Mouse (Mus musculus) heart, adult 2 months (tissue): ENCODE results near the gene Plcb4. TPM values are rescaled to one million over a fixed set of nuclear protein-coding genes. Genes with fewer than 3 reads are reported as not detected.

Experiments
- DNase-seq, 2 experiments: peaks; one replicate each; pipeline ENCODE4 v3.0.0; 2021
- H3K27ac ChIP-seq: fragments of 200-600 bp; 2 replicates; pipeline ENCODE4 v1.8.1; 2022
- H3K27me3 ChIP-seq: fragments of 200-500 bp; 2 replicates; pipeline ENCODE4 v1.6.1; 2012; ENCODE audit warnings: mild to moderate bottlenecking, low read length, inconsistent platforms, mixed read lengths; ENCODE audit not compliant: control insufficient read depth, insufficient read depth
- H3K36me3 ChIP-seq: fragments of 200-500 bp; 2 replicates; pipeline ENCODE4 v1.6.1; 2012; ENCODE audit warnings: low read length, inconsistent platforms; ENCODE audit not compliant: control insufficient read depth, insufficient read depth
- H3K4me1 ChIP-seq: fragments of 200-500 bp; 2 replicates; pipeline ENCODE4 v1.6.1; 2011; ENCODE audit warnings: low read length; ENCODE audit not compliant: control insufficient read depth, insufficient read depth
- H3K4me3 ChIP-seq: fragments of 200-600 bp; 2 replicates; pipeline ENCODE4 v1.8.1; 2022
- H3K79me2 ChIP-seq: fragments of 200-500 bp; replicated peaks from 2 replicates; pipeline ENCODE4 v1.6.1; 2012; ENCODE audit warnings: mild to moderate bottlenecking, inconsistent platforms, low read length, moderate library complexity, mixed read lengths; ENCODE audit not compliant: control insufficient read depth, insufficient read depth
- H3K9ac ChIP-seq: fragments of 200-500 bp; 2 replicates; pipeline ENCODE4 v1.6.1; 2012; ENCODE audit warnings: low read depth, mild to moderate bottlenecking, control low read depth, inconsistent platforms, low read length, mixed read lengths
- CTCF ChIP-seq: fragments of 200-600 bp; IDR thresholded peaks from 2 replicates; pipeline ENCODE4 v1.8.1; 2022; ENCODE audit warnings: antibody characterized with exemption, mild to moderate bottlenecking, moderate library complexity
- EP300 ChIP-seq: fragments of 200-500 bp; IDR thresholded peaks from 2 replicates; pipeline ENCODE4 v1.6.1; 2011; ENCODE audit warnings: low read depth, low read length, control low read depth; ENCODE audit not compliant: insufficient read depth
- POLR2A ChIP-seq: fragments of 200-500 bp; IDR thresholded peaks from 2 replicates; pipeline ENCODE4 v1.6.1; 2011; ENCODE audit warnings: mild to moderate bottlenecking, low read depth, low read length, control low read depth; ENCODE audit not compliant: insufficient read depth
- WGBS: fragments of 180-500 bp; shearing (Covaris S2); methylation state at CpG from one replicate; pipeline ENCODE4 v1.1.7; 2018; 5-methylcytosine and 5-hydroxymethylcytosine counted together
- intact Hi-C: fragments of 180-260 bp; cut with DNase I; formaldehyde crosslinking; loops from one replicate; pipeline ENCODE4 v1.15.1; 2025
- polyA plus RNA-seq: library from polyadenylated mRNA; depleted of rRNA; stranded (reverse); fragments of >200 nt; gene quantifications from 2 replicates; pipeline ENCODE4 v1.2.3, GENCODE M21; 2012
- total RNA-seq, 2 experiments: library from RNA; stranded (reverse); gene quantifications; 2 replicates each; pipeline ENCODE4 v1.2.3; 2021

Gene Plcb4
- total and polyA plus RNA-seq, 3 experiments = 23.1 to 60.2 (median 55.0) TPM

DNA sequence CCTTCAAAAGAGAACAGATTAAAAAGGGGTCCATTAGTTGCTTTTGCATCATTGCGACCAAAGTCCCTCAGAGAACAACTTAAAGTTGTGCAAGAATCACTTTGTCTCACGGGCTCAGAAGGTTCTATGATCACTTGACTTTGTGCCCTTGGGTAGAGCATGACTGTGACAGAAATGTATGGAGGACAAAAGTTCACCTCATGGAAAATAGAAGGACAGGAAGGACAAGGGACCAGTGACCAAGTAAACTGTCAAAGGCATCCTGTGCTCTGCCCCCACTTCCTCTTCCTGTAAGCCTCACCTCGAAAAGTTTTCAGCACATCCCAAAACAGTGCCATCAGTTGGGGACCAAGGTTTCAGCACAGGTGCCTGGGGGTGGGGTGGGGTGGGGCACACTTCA lies 7.9 kb upstream of the Plcb4 start:
- no peaks in the 10 kb centered on the region for H3K4me1 ChIP-seq
- H3K27me3 ChIP-seq = no peaks in the 10 kb centered on the region
- no peak overlapping the region for H3K4me3 ChIP-seq
- no peaks in the 10 kb centered on the region for H3K36me3 ChIP-seq
- TF ChIP-seq EP300 = no peak
- TF ChIP-seq POLR2A = no peak
- no peak for TF ChIP-seq CTCF
- no peak overlapping the region for H3K27ac ChIP-seq
- intact Hi-C loops = no loop called here
- DNase-seq = no peak
- H3K79me2 ChIP-seq = no peaks in the 10 kb centered on the region
- WGBS = 69% methylated on average over 3 of the region's 3 CpGs
- H3K9ac ChIP-seq = no peak overlapping the region

DNA sequence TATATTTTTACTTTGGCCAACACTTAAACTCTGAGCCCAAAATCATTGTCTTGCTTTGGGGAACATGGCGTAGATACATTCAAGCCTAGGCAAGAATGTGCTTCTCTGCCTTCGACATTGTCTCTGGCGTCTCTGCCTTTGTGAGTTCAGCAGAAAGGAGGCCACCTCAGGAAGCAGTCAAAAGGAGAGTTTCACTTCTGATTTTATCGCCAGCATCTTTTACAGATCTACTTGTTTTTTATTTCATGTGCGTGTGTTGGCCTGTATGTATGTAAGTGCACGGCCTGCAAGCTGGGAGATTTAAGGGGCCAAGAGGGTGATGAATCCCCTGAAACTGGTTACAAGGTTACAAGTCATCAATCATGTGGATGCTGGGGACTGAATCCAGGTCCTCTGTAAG lies 6.8 kb upstream of the Plcb4 start:
- no peak overlapping the region for H3K9ac ChIP-seq
- H3K27ac ChIP-seq = no peak overlapping the region
- no peak for TF ChIP-seq POLR2A
- no peak for TF ChIP-seq CTCF
- no peak for TF ChIP-seq EP300
- H3K27me3 ChIP-seq = no peaks in the 10 kb centered on the region
- 97% methylated on average over 6 of the region's 6 CpGs for WGBS
- H3K4me3 ChIP-seq = no peak overlapping the region
- intact Hi-C loops = no loop called here
- H3K79me2 ChIP-seq = no peaks in the 10 kb centered on the region
- no peaks in the 10 kb centered on the region for H3K36me3 ChIP-seq
- H3K4me1 ChIP-seq = no peaks in the 10 kb centered on the region
- no peak for DNase-seq

DNA sequence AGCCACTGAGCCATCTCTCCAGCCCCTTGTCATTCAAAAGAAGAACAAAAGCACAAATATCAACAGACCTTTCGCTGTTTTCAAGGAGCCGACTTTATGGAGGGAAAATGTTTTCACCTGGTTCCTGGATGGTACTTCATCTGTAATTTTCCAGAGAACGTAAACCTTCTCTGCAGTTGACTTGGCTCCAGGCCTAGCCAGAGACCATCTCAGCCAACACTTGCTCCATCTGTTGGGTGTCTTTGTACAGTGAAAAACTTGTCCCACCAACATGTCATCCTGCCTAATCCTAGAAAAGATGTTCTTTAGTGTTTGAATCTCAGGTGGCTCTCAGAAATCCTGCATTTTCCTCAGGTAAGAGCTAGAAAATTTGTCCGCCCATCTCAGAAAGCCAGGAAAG lies 6.4 kb upstream of the Plcb4 start:
- no peak overlapping the region for H3K27ac ChIP-seq
- H3K4me3 ChIP-seq = no peak overlapping the region
- H3K36me3 ChIP-seq = no peaks in the 10 kb centered on the region
- intact Hi-C loops = no loop called here
- TF ChIP-seq EP300 (no peak), CTCF (no peak), POLR2A (no peak)
- no peaks in the 10 kb centered on the region for H3K27me3 ChIP-seq
- DNase-seq = no peak
- WGBS = 93% methylated on average over 4 of the region's 4 CpGs
- H3K4me1 ChIP-seq = no peaks in the 10 kb centered on the region
- H3K79me2 ChIP-seq = no peaks in the 10 kb centered on the region
- no peak overlapping the region for H3K9ac ChIP-seq

DNA sequence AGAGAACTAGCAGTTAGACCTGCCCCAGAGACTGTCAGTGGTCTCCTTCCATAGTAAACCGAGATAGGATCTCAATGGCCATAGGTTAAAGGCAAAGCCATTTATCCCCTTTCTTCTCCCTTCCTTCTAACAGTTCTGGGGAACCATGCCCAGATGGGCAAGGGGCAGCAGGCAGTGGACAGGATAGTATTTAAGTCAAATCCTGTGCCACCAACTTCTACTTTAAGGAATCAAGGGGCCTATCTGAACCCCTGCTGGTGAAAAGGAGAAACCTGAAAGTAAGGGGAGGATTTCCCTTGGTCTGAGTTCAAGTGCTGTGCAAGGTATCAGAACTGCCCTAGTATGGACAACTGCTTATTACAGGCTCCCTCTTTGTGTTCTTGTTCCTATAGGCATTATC lies 2.9 kb upstream of the Plcb4 start:
- WGBS = 91% methylated on average over 1 of the region's 1 CpGs
- DNase-seq = no peak
- intact Hi-C loops = loop anchor here (5.0 kb wide), 3 partner anchors 34 to 271 kb away; no protein-coding TSS in a partner anchor

DNA sequence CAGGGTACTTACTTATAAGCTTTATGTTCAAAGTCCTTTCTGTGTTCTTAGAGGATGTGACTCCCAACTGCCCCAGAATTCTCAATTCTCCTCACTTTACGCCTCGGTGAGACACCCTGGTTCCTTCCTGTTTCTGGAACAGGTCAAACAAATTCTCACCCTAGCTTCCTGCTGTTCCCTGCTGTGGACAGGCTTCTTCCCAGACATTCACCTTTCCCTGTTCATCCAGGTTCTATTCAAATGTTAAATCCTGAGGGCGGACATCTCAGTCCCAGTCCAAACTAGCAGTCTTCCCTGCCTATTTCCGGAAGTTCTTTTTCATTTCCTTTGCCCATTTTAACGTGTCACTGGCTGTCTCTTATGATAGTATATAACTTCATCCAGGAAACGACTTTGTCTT lies 2.2 kb upstream of the Plcb4 start:
- intact Hi-C loops = loop anchor here (5.0 kb wide), 3 partner anchors 34 to 271 kb away; no protein-coding TSS in a partner anchor

More for the DNA sequence above, 2.9 kb upstream of the Plcb4 start:
- H3K36me3 ChIP-seq = no peaks in the 10 kb centered on the region; the same call in 1 of the 2 replicates
- no peak overlapping the region for H3K9ac ChIP-seq
- no peaks in the 10 kb centered on the region for H3K27me3 ChIP-seq
- H3K4me3 ChIP-seq = no peak overlapping the region
- peaks cover 1% of the 10 kb centered on the region; the same call in 1 of the 2 replicates for H3K4me1 ChIP-seq
- H3K79me2 ChIP-seq = no peaks in the 10 kb centered on the region
- TF ChIP-seq CTCF = 0 out of 2 replicates have a peak, but pooled peaks have one; percentile 6
- TF ChIP-seq POLR2A = no peak
- TF ChIP-seq EP300 = no peak
- no peak overlapping the region for H3K27ac ChIP-seq

DNA sequence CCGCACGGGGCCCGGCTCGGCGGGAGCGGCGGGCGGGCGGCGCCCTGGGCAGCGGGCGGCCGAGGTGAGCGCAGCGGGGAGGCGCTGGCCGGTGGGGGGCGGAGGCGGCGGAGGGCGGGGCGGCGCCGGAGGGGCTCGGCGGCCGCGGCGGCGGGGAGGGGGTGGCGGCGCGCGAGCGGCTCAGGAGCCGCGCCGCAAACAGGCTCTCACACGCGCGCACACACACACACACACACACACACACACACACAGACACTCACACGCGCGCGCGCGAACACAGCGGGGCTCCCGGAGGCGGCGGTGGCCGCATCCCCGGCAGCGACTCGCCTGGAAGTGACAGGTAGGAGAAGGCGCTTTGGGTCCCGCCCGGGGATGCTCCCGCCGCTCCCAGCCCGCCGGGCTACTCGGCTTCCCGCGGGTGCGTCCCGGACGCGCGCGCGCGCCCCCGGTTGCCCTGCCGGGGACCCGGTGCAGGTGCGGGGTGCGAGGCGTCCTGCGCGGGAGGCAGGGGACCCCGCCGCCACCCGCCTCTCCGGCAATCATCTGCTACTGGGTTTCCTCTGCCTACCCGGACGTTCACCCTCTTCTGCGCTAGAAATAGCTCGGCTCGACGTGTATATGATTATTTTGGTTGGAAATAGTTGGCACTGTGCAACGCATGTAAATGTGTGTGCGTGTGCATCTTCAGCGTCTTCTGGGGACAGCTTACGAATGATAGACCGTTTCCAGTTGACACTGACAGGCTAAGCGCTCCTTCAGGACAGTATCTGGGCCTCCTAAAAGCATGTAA lies 775 bp downstream of the Plcb4 start:
- Histone ChIP-seq H3K27ac (peak overlapping the region; percentile 95), H3K79me2 (peaks cover 3% of the 10 kb centered on the region), H3K36me3 (peaks cover 2% of the 10 kb centered on the region; the same call in 1 of the 2 replicates), H3K4me1 (peaks cover 6% of the 10 kb centered on the region), H3K27me3 (no peaks in the 10 kb centered on the region), H3K4me3 (peak overlapping the region; percentile 80), H3K9ac (peak overlapping the region; percentile 100)
- peak; percentile 45 for TF ChIP-seq CTCF
- no peak; the same call in none of the 2 replicates for TF ChIP-seq POLR2A
- no peak for TF ChIP-seq EP300
- intact Hi-C loops = loop anchor here (2.0 to 5.0 kb wide), 7 partner anchors 33 to 268 kb away; no protein-coding TSS in a partner anchor
- DNase-seq = peak; percentile 82 to 84
- WGBS = 4% methylated on average over 95 of the region's 97 CpGs

More for the DNA sequence above, 2.2 kb upstream of the Plcb4 start:
- Histone ChIP-seq H3K36me3 (no peaks in the 10 kb centered on the region; the same call in 1 of the 2 replicates), H3K4me1 (peaks cover 1% of the 10 kb centered on the region; the same call in 1 of the 2 replicates), H3K9ac (no peak overlapping the region), H3K4me3 (no peak overlapping the region), H3K79me2 (no peaks in the 10 kb centered on the region), H3K27me3 (no peaks in the 10 kb centered on the region), H3K27ac (no peak overlapping the region)
- WGBS = 51% methylated on average over 6 of the region's 6 CpGs
- no peak for DNase-seq
- no peak for TF ChIP-seq EP300
- no peak for TF ChIP-seq CTCF
- no peak for TF ChIP-seq POLR2A
